Mouse (Mus musculus) kidney, postnatal 4 days (tissue): ENCODE measurements around the gene Dthd1.

ENCODE experiments used
- DNase-seq, 2 experiments: peaks; one replicate each; pipeline ENCODE4 v3.0.0; 2021; ENCODE audit warnings: mixed read lengths in 2 of 2

The Dthd1 gene

GRCm38 (mm10) chr5:62813402-62814071 is at the start of gene Dthd1:
TSS of gene Dthd1 (plus strand) at chr5:62813823.
- DNase-seq, result no peak

GRCm38 (mm10) chr5:62764161-62764560 is 49.5 kb upstream of the Dthd1 start:
- DNase-seq, result no peak

- DNase-seq, result no peak
These were observed 48.2 kb upstream of the Dthd1 start for GRCm38 (mm10) chr5:62765459-62765783.

- peak; percentile 69 to 79 for DNase-seq
These were observed 47.6 kb upstream of the Dthd1 start, which contains the start of gene Arap2 for GRCm38 (mm10) chr5:62765784-62766701. TSS of gene Arap2 (minus strand) at chr5:62766159.

GRCm38 (mm10) chr5:62771775-62772599 is 41.6 kb upstream of the Dthd1 start:
- no peak for DNase-seq

- no peak for DNase-seq
These were observed 35.8 kb upstream of the Dthd1 start for GRCm38 (mm10) chr5:62777804-62778203.

- no peak for DNase-seq
These were observed 34.9 kb upstream of the Dthd1 start for GRCm38 (mm10) chr5:62778682-62779081.

- DNase-seq, result no peak
These were observed 26.8 kb upstream of the Dthd1 start for GRCm38 (mm10) chr5:62786809-62787208.

GRCm38 (mm10) chr5:62790921-62791564 is 22.6 kb upstream of the Dthd1 start:
- no peak for DNase-seq

GRCm38 (mm10) chr5:62792776-62793175 is 20.8 kb upstream of the Dthd1 start:
- no peak for DNase-seq

GRCm38 (mm10) chr5:62814072-62814414 is 420 bp downstream of the Dthd1 start:
- DNase-seq, result no peak

GRCm38 (mm10) chr5:62815741-62816140 is 2.1 kb downstream of the Dthd1 start:
- no peak for DNase-seq

- DNase-seq, result no peak
These were observed 5.9 kb downstream of the Dthd1 start for GRCm38 (mm10) chr5:62819567-62819966.

- no peak for DNase-seq
These were observed 7.0 kb downstream of the Dthd1 start for GRCm38 (mm10) chr5:62820363-62821271.

GRCm38 (mm10) chr5:62842955-62843730 is 29.5 kb downstream of the Dthd1 start:
- no peak for DNase-seq

- no peak for DNase-seq
These were observed 33.0 kb downstream of the Dthd1 start for GRCm38 (mm10) chr5:62846571-62847131.

- DNase-seq, result no peak
These were observed 37.7 kb downstream of the Dthd1 start for GRCm38 (mm10) chr5:62851337-62851736.

GRCm38 (mm10) chr5:62854361-62854844 is 40.8 kb downstream of the Dthd1 start:
- no peak for DNase-seq

- DNase-seq, result no peak
These were observed 43.9 kb downstream of the Dthd1 start for GRCm38 (mm10) chr5:62857502-62857901.

GRCm38 (mm10) chr5:62858282-62858681 is 44.7 kb downstream of the Dthd1 start:
- DNase-seq, result no peak
